Mouse (Mus musculus) olfactory bulb, adult 2 months (tissue): ENCODE measurements around the gene Slc16a7. TPM values are rescaled to one million over a fixed set of nuclear protein-coding genes. Genes with fewer than 3 reads are reported as not detected.

ENCODE experiments used
- H3K27ac ChIP-seq: fragments of 200-500 bp; 2 replicates; pipeline ENCODE4 v1.5.1; 2012; ENCODE audit warnings: low read depth, low read length; ENCODE audit not compliant: insufficient read depth
- H3K4me1 ChIP-seq: fragments of 200-500 bp; 2 replicates; pipeline ENCODE4 v1.6.1; 2012; ENCODE audit warnings: low read length; ENCODE audit not compliant: control insufficient read depth, insufficient read depth
- H3K4me3 ChIP-seq: fragments of 200-500 bp; 2 replicates; pipeline ENCODE4 v1.5.1; 2012; ENCODE audit warnings: mild to moderate bottlenecking, low read depth, low read length, moderate library complexity; ENCODE audit not compliant: insufficient read depth
- CTCF ChIP-seq: fragments of 200-500 bp; IDR thresholded peaks from 2 replicates; pipeline ENCODE4 v1.5.1; 2012; ENCODE audit warnings: low read depth, mild to moderate bottlenecking, low read length, moderate library complexity; ENCODE audit not compliant: insufficient read depth
- POLR2A ChIP-seq: fragments of 200-500 bp; IDR thresholded peaks from 2 replicates; pipeline ENCODE4 v1.6.1; 2012; ENCODE audit warnings: mild to moderate bottlenecking, low read depth, low read length, moderate library complexity; ENCODE audit not compliant: insufficient read depth
- WGBS: fragments of 180-500 bp; shearing (Covaris S2); methylation state at CpG from one replicate; pipeline ENCODE4 v1.1.7; 2018; 5-methylcytosine and 5-hydroxymethylcytosine counted together
- polyA plus RNA-seq: library from polyadenylated mRNA; stranded (reverse); fragments of >200 nt; gene quantifications from 2 replicates; pipeline ENCODE4 v1.2.4, GENCODE M21; 2012; ENCODE audit warnings: low replicate concordance; ENCODE audit not compliant: missing spikeins, insufficient read depth, insufficient read length

Gene Slc16a7
- polyA plus RNA-seq, 1 experiment: not detected

GRCm38 (mm10) chr10:125177782-125178181 is 211.5 kb downstream of the Slc16a7 start:
- no peak for TF ChIP-seq CTCF
- no peak for TF ChIP-seq POLR2A
- no peak overlapping the region for H3K4me3 ChIP-seq
- no peak overlapping the region for H3K27ac ChIP-seq
- 77% methylated on average over 2 of the region's 2 CpGs for WGBS
- H3K4me1 ChIP-seq: no peaks in the 10 kb centered on the region

GRCm38 (mm10) chr10:125175013-125175650 is 214.1 kb downstream of the Slc16a7 start:
- Histone ChIP-seq H3K4me1 (no peaks in the 10 kb centered on the region), H3K27ac (no peak overlapping the region), H3K4me3 (no peak overlapping the region)
- TF ChIP-seq POLR2A: no peak
- TF ChIP-seq CTCF: no peak
- WGBS: 48% methylated on average over 5 of the region's 5 CpGs

- no peak for TF ChIP-seq CTCF
- TF ChIP-seq POLR2A: no peak
- Histone ChIP-seq H3K27ac (no peak overlapping the region), H3K4me3 (no peak overlapping the region), H3K4me1 (no peaks in the 10 kb centered on the region)
- WGBS: 95% methylated on average over 10 of the region's 10 CpGs
Observed at GRCm38 (mm10) chr10:125171625-125172024, 217.6 kb downstream of the Slc16a7 start.

DNA sequence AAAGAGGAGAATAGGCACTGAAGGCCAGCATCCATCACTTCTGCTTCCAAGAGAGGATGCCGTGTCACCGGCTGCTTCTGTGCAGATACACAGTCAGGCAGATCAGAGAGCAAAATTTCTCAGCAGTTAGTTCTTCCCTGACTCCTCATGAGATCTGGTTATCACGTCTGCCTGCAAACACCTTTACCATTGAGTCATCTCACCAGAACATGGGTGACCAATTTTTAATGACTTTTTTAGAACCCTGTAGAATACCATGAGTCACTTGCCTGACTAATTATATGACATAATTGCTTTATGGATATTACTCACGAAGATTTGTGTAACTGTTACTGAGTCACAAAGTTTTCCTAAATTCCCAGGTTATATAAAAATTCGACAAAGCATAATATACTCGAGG is 218.1 kb downstream of the Slc16a7 start:
- H3K4me1 ChIP-seq: no peaks in the 10 kb centered on the region
- H3K4me3 ChIP-seq: no peak overlapping the region
- TF ChIP-seq POLR2A: no peak
- TF ChIP-seq CTCF: no peak
- H3K27ac ChIP-seq: no peak overlapping the region
- WGBS: 85% methylated on average over 6 of the region's 6 CpGs
